Mouse (Mus musculus): Measurements from ENCODE around the gene Kcnip2. TPM values are rescaled to one million over a fixed set of nuclear protein-coding genes. Genes with fewer than 3 reads are reported as not detected.
A peak's percentile ranks its signal among the peaks of the same experiment; 100 is the strongest.

Kcnip2 gene
- polyA plus RNA-seq, 1 experiment = not detected

- H3K4me3 ChIP-seq (ENCODE audit: insufficient read depth, low read depth, low read length) = no peak overlapping the region
- no peaks in the 10 kb centered on the region for H3K4me1 ChIP-seq (ENCODE audit: control insufficient read depth, insufficient read depth, insufficient read length, low read length)
Measured at GRCm38 (mm10) chr19:45771501-45771900, 44.4 kb downstream of the Kcnip2 start.

GRCm38 (mm10) chr19:45760810-45761209, 55.1 kb downstream of the Kcnip2 start:
- Histone ChIP-seq H3K4me1 (ENCODE audit: control insufficient read depth, insufficient read depth, insufficient read length, low read length) (no peaks in the 10 kb centered on the region), H3K4me3 (ENCODE audit: insufficient read depth, low read depth, low read length) (no peak overlapping the region), H3K27ac (replicated peaks; ENCODE audit: low read depth, low read length) (no peak overlapping the region)

More at GRCm38 (mm10) chr19:45771501-45771900, 44.4 kb downstream of the Kcnip2 start:
- H3K27ac ChIP-seq (replicated peaks; ENCODE audit: low read depth, low read length) = no peak overlapping the region

GRCm38 (mm10) chr19:45758671-45759070, 57.2 kb downstream of the Kcnip2 start:
- no peak overlapping the region for H3K4me3 ChIP-seq (ENCODE audit: insufficient read depth, low read depth, low read length)
- no peak overlapping the region for H3K27ac ChIP-seq (replicated peaks; ENCODE audit: low read depth, low read length)
- no peaks in the 10 kb centered on the region for H3K4me1 ChIP-seq (ENCODE audit: control insufficient read depth, insufficient read depth, insufficient read length, low read length)

- Histone ChIP-seq H3K4me1 (ENCODE audit: control insufficient read depth, insufficient read depth, insufficient read length, low read length) (peaks cover under 1% of the 10 kb centered on the region), H3K27ac (replicated peaks; ENCODE audit: low read depth, low read length) (no peak overlapping the region), H3K4me3 (ENCODE audit: insufficient read depth, low read depth, low read length) (no peak overlapping the region)
Measured at GRCm38 (mm10) chr19:45753551-45753950, 62.3 kb downstream of the Kcnip2 start.

GRCm38 (mm10) chr19:45751881-45752280, 64.0 kb downstream of the Kcnip2 start:
- Histone ChIP-seq H3K4me3 (ENCODE audit: insufficient read depth, low read depth, low read length) (no peak overlapping the region), H3K27ac (replicated peaks; ENCODE audit: low read depth, low read length) (no peak overlapping the region), H3K4me1 (ENCODE audit: control insufficient read depth, insufficient read depth, insufficient read length, low read length) (peaks cover 5% of the 10 kb centered on the region)

- Histone ChIP-seq H3K4me3 (ENCODE audit: insufficient read depth, low read depth, low read length) (peak within 1 kb of the TSS; percentile 98), H3K4me1 (ENCODE audit: control insufficient read depth, insufficient read depth, insufficient read length, low read length) (peaks cover 5% of the 10 kb centered on the region), H3K27ac (replicated peaks; ENCODE audit: low read depth, low read length) (no peak within 1 kb of the TSS)
Measured at GRCm38 (mm10) chr19:45749243-45750043, 66.4 kb downstream of the Kcnip2 start, which contains the start of gene Npm3. Gene Npm3, minus strand, starts transcription at chr19:45749591.

GRCm38 (mm10) chr19:45748691-45749242, 67.1 kb downstream of the Kcnip2 start:
- no peak overlapping the region for H3K27ac ChIP-seq (replicated peaks; ENCODE audit: low read depth, low read length)
- peaks cover 5% of the 10 kb centered on the region for H3K4me1 ChIP-seq (ENCODE audit: control insufficient read depth, insufficient read depth, insufficient read length, low read length)
- H3K4me3 ChIP-seq (ENCODE audit: insufficient read depth, low read depth, low read length) = peak overlapping the region; percentile 98

- peaks cover 5% of the 10 kb centered on the region for H3K4me1 ChIP-seq (ENCODE audit: control insufficient read depth, insufficient read depth, insufficient read length, low read length)
- no peak overlapping the region for H3K27ac ChIP-seq (replicated peaks; ENCODE audit: low read depth, low read length)
- H3K4me3 ChIP-seq (ENCODE audit: insufficient read depth, low read depth, low read length) = peak overlapping the region; percentile 98
Measured at GRCm38 (mm10) chr19:45748206-45748605, 67.7 kb downstream of the Kcnip2 start.

- H3K4me3 ChIP-seq (ENCODE audit: insufficient read depth, low read depth, low read length) = no peak overlapping the region
- no peak overlapping the region for H3K27ac ChIP-seq (replicated peaks; ENCODE audit: low read depth, low read length)
- H3K4me1 ChIP-seq (ENCODE audit: control insufficient read depth, insufficient read depth, insufficient read length, low read length) = peaks cover 5% of the 10 kb centered on the region
Measured at GRCm38 (mm10) chr19:45747028-45747867, 68.6 kb downstream of the Kcnip2 start.

GRCm38 (mm10) chr19:45746153-45747020, 69.5 kb downstream of the Kcnip2 start:
- Histone ChIP-seq H3K4me1 (ENCODE audit: control insufficient read depth, insufficient read depth, insufficient read length, low read length) (peaks cover 5% of the 10 kb centered on the region), H3K27ac (replicated peaks; ENCODE audit: low read depth, low read length) (no peak overlapping the region), H3K4me3 (ENCODE audit: insufficient read depth, low read depth, low read length) (no peak overlapping the region)

GRCm38 (mm10) chr19:45745344-45746152, 70.3 kb downstream of the Kcnip2 start:
- Histone ChIP-seq H3K4me3 (ENCODE audit: insufficient read depth, low read depth, low read length) (no peak overlapping the region), H3K27ac (replicated peaks; ENCODE audit: low read depth, low read length) (no peak overlapping the region), H3K4me1 (ENCODE audit: control insufficient read depth, insufficient read depth, insufficient read length, low read length) (peaks cover 5% of the 10 kb centered on the region)

GRCm38 (mm10) chr19:45743619-45744018, 72.2 kb downstream of the Kcnip2 start:
- H3K4me3 ChIP-seq (ENCODE audit: insufficient read depth, low read depth, low read length) = no peak overlapping the region
- H3K4me1 ChIP-seq (ENCODE audit: control insufficient read depth, insufficient read depth, insufficient read length, low read length) = peaks cover 4% of the 10 kb centered on the region
- no peak overlapping the region for H3K27ac ChIP-seq (replicated peaks; ENCODE audit: low read depth, low read length)

- Histone ChIP-seq H3K4me1 (ENCODE audit: control insufficient read depth, insufficient read depth, insufficient read length, low read length) (no peaks in the 10 kb centered on the region), H3K27ac (replicated peaks; ENCODE audit: low read depth, low read length) (no peak overlapping the region), H3K4me3 (ENCODE audit: insufficient read depth, low read depth, low read length) (no peak overlapping the region)
Measured at GRCm38 (mm10) chr19:45742984-45743575, 72.8 kb downstream of the Kcnip2 start.

Data from brown adipose tissue, adult 24 weeks (tissue).